26 mouse cellular contexts compared by ENCODE assay signal in the genomic region with DNA sequence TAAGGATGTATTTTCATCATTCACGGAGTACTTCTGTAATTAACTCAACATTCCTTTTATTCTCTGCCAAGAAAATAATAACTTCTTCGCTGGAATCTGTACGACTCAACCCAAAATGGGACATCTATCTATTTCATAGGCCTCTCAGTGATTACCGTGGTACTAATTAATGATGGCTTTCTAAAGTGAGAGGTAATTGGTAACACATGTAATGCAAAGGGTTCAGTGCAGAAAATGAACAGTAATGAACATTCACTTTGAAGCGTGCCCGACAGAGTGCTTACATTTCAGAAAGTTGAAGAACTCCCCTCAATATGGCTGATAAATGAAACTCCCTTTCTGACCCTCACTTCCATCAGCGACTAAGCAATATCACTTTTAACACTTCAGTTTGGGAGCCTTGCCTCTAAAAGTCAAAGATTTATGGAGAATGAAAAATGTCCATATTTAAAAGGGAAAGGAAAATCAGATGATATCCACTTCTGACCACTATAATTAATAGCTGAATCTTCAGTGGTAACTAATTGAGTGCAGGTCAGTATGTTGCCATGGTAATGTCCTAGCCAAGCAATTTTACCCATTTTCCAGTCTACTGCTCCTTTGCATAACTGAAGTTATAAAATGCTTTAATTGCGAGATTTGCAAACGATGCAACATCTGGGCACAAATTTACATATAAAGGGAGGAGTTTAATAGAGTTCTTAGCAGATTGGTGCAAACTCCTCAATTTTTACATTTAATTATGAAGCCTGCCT.
DNase-seq lines count a peak whose midpoint lies in the region; ATAC-seq and TF ChIP-seq lines count a peak whose summit lies in the region.
"Had no signal": no experiment of that assay in that cellular context is flagged by ENCODE, and none has a peak within 500 bp of the region (broad histone marks: within the 10 kb centered on the region; RNA-seq: fewer than 3 reads in every experiment).

No protein-coding gene starts in this region.

- DNase-seq in embryo, embryonic 10.5 days (ENCODE audit: low spot score): peak; percentile 28
- no peak for DNase-seq in embryo, embryonic 10 days (ENCODE audit: low spot score)
- DNase-seq in midbrain, embryonic 10.5 days (ENCODE audit: low spot score): no peak
- DNase-seq in retina, embryonic 14.5 days (ENCODE audit: low spot score): peak; percentile 61
- DNase-seq: adrenal gland, postnatal 14 days; B cell, adult 2 months; cerebellum, adult 2 months; cerebellum, postnatal 10 days; gastrocnemius, postnatal 10 days; heart, adult 18-20 months; heart, postnatal 10 days; heart, postnatal 4 days; kidney, adult 11 months had no signal

- no peaks in the 10 kb centered on the region for H3K36me3 ChIP-seq in forebrain, embryonic 12.5 days (replicated peaks)
- no peaks in the 10 kb centered on the region for H3K36me3 ChIP-seq in forebrain, embryonic 16.5 days (ENCODE audit: control insufficient read depth, insufficient read depth)
- H3K36me3 ChIP-seq in midbrain, embryonic 12.5 days: no peaks in the 10 kb centered on the region
- no peaks in the 10 kb centered on the region for H3K36me3 ChIP-seq in midbrain, embryonic 10.5 days
- H3K36me3 ChIP-seq in intestine, postnatal 0 days (ENCODE audit: control insufficient read depth, insufficient read depth): no peaks in the 10 kb centered on the region
- H3K36me3 ChIP-seq: embryonic facial prominence, embryonic 12.5 days; G1E; heart, embryonic 10.5 days; hindbrain, embryonic 12.5 days had no signal

- no peak overlapping the region for H3K4me2 ChIP-seq in forebrain, embryonic 12.5 days
- H3K4me2 ChIP-seq in forebrain, embryonic 16.5 days (ENCODE audit: low read length): no peak overlapping the region
- no peak overlapping the region for H3K4me2 ChIP-seq in midbrain, embryonic 12.5 days (replicated peaks)
- H3K4me2 ChIP-seq in intestine, postnatal 0 days (replicated peaks; ENCODE audit: low read depth): no peak overlapping the region
- H3K4me2 ChIP-seq: embryonic facial prominence, embryonic 12.5 days; hindbrain, embryonic 12.5 days had no signal

- no peak for TF ChIP-seq CTCF in intestine, postnatal 0 days (IDR thresholded peaks at IDR 0.05; ENCODE audit: low read depth)

- H3K4me1 ChIP-seq in forebrain, embryonic 12.5 days: no peaks in the 10 kb centered on the region
- no peaks in the 10 kb centered on the region for H3K4me1 ChIP-seq in forebrain, embryonic 16.5 days (replicated peaks; ENCODE audit: control insufficient read depth, insufficient read depth, low read length)
- H3K4me1 ChIP-seq in midbrain, embryonic 12.5 days: no peaks in the 10 kb centered on the region
- H3K4me1 ChIP-seq in midbrain, embryonic 10.5 days: no peaks in the 10 kb centered on the region
- no peaks in the 10 kb centered on the region for H3K4me1 ChIP-seq in intestine, postnatal 0 days (replicated peaks; ENCODE audit: control insufficient read depth, insufficient read depth, low read length)
- H3K4me1 ChIP-seq: embryonic facial prominence, embryonic 12.5 days; heart, embryonic 10.5 days; hindbrain, embryonic 12.5 days had no signal

- H3K4me3 ChIP-seq in forebrain, embryonic 12.5 days (replicated peaks): no peak overlapping the region
- H3K4me3 ChIP-seq in forebrain, embryonic 16.5 days (replicated peaks; ENCODE audit: low read length): no peak overlapping the region
- no peak overlapping the region for H3K4me3 ChIP-seq in midbrain, embryonic 12.5 days
- no peak overlapping the region for H3K4me3 ChIP-seq in midbrain, embryonic 10.5 days
- H3K4me3 ChIP-seq in intestine, postnatal 0 days (ENCODE audit: low read depth, low read length): no peak overlapping the region
- H3K4me3 ChIP-seq: embryonic facial prominence, embryonic 12.5 days; heart, embryonic 10.5 days; hindbrain, embryonic 12.5 days had no signal

- no peak overlapping the region for H3K9ac ChIP-seq in forebrain, embryonic 12.5 days
- H3K9ac ChIP-seq in forebrain, embryonic 16.5 days (replicated peaks; ENCODE audit: low read depth, low read length): no peak overlapping the region
- no peak overlapping the region for H3K9ac ChIP-seq in midbrain, embryonic 12.5 days (replicated peaks)
- H3K9ac ChIP-seq in intestine, postnatal 0 days (ENCODE audit: low read depth, low read length): no peak overlapping the region
- H3K9ac ChIP-seq: embryonic facial prominence, embryonic 12.5 days; hindbrain, embryonic 12.5 days had no signal

- no peaks in the 10 kb centered on the region for H3K27me3 ChIP-seq in forebrain, embryonic 12.5 days
- H3K27me3 ChIP-seq in forebrain, embryonic 16.5 days (replicated peaks; ENCODE audit: control insufficient read depth, insufficient read depth, low read length): no peaks in the 10 kb centered on the region
- H3K27me3 ChIP-seq in midbrain, embryonic 12.5 days: no peaks in the 10 kb centered on the region
- H3K27me3 ChIP-seq in midbrain, embryonic 10.5 days (ENCODE audit: low read depth, poor library complexity, severe bottlenecking): no peaks in the 10 kb centered on the region
- H3K27me3 ChIP-seq in intestine, postnatal 0 days (replicated peaks; ENCODE audit: control insufficient read depth, insufficient read depth, low read length): no peaks in the 10 kb centered on the region
- H3K27me3 ChIP-seq: embryonic facial prominence, embryonic 12.5 days; hindbrain, embryonic 12.5 days; Patski had no signal

- H3K27ac ChIP-seq in forebrain, embryonic 12.5 days: no peak overlapping the region
- H3K27ac ChIP-seq in forebrain, embryonic 16.5 days (ENCODE audit: low read length): no peak overlapping the region
- no peak overlapping the region for H3K27ac ChIP-seq in midbrain, embryonic 12.5 days (replicated peaks)
- H3K27ac ChIP-seq in midbrain, embryonic 10.5 days (replicated peaks): no peak overlapping the region
- H3K27ac ChIP-seq in intestine, postnatal 0 days (ENCODE audit: low read depth, low read length): no peak overlapping the region
- H3K27ac ChIP-seq: embryonic facial prominence, embryonic 12.5 days; heart, embryonic 10.5 days; hindbrain, embryonic 12.5 days had no signal

- no peaks in the 10 kb centered on the region for H3K9me3 ChIP-seq in forebrain, embryonic 12.5 days
- no peaks in the 10 kb centered on the region for H3K9me3 ChIP-seq in forebrain, embryonic 16.5 days (ENCODE audit: control insufficient read depth, low read length)
- no peaks in the 10 kb centered on the region for H3K9me3 ChIP-seq in midbrain, embryonic 12.5 days
- no peaks in the 10 kb centered on the region for H3K9me3 ChIP-seq in midbrain, embryonic 10.5 days (replicated peaks)
- H3K9me3 ChIP-seq in intestine, postnatal 0 days (ENCODE audit: control insufficient read depth): no peaks in the 10 kb centered on the region
- H3K9me3 ChIP-seq: embryonic facial prominence, embryonic 12.5 days; G1E; heart, embryonic 10.5 days; hindbrain, embryonic 12.5 days had no signal

- ATAC-seq in forebrain, embryonic 12.5 days (ENCODE audit: low FRiP score): peak; percentile 80; the same call in 1 of the 2 replicates
- ATAC-seq in forebrain, embryonic 16.5 days: no peak
- peak; percentile 30; the same call in 1 of the 2 replicates for ATAC-seq in midbrain, embryonic 12.5 days (ENCODE audit: low FRiP score, low read depth)
- ATAC-seq in intestine, postnatal 0 days: no peak
- ATAC-seq: activated CD4-positive, CD25-positive, alpha-beta regulatory T cell, adult 4 months; CD4-positive, CD25-positive, alpha-beta regulatory T cell, adult 4 months; hindbrain, embryonic 16.5 days; inflammation-experienced regulatory T-cells, adult 6 months; Patski had no signal

- WGBS in forebrain, embryonic 12.5 days: 56% methylated on average over 9 of the region's 9 CpGs
- WGBS in forebrain, embryonic 16.5 days: 33% methylated on average over 9 of the region's 9 CpGs
- 81% methylated on average over 9 of the region's 9 CpGs for WGBS in midbrain, embryonic 12.5 days
- WGBS in midbrain, embryonic 10.5 days: 85% methylated on average over 9 of the region's 9 CpGs
- 88% methylated on average over 9 of the region's 9 CpGs for WGBS in intestine, postnatal 0 days

Comparison
In these comparisons a context has a peak if more than half of its experiments do, and no peak if none do; other contexts are left out.
1. DNase-seq: peak in embryo, embryonic 10.5 days (single experiment) and retina, embryonic 14.5 days (single experiment); none in embryo, embryonic 10 days (single experiment) and midbrain, embryonic 10.5 days (single experiment).
2. ATAC-seq: peak in forebrain, embryonic 12.5 days (single experiment) and midbrain, embryonic 12.5 days (single experiment); none in forebrain, embryonic 16.5 days (single experiment) and intestine, postnatal 0 days (single experiment).